Mouse (Mus musculus) liver, embryonic 14.5 days (tissue): Measurements from ENCODE around the gene Faiml. TPM values are rescaled to one million over a fixed set of nuclear protein-coding genes. Genes with fewer than 3 reads are reported as not detected.

Experiments used
- ATAC-seq: fragments of 200-750 bp; cut with Nextera tagmentation; 2 replicates; pipeline ENCODE4 v1.8.0; 2017; ENCODE audit warnings: moderate number of reproducible peaks, mild to moderate bottlenecking, moderate library complexity; ENCODE audit not compliant: insufficient read depth
- DNase-seq, 3 experiments: peaks; one replicate each; pipeline ENCODE4 v3.0.0-alpha.2; 2012 to 2013; ENCODE audit warnings: low read depth in 3 of 3, low spot score in 3 of 3
- H3K27ac ChIP-seq: fragments of 300-500 bp; sonication (generic); 2 replicates; pipeline ENCODE4 v1.5.1; 2014; ENCODE audit warnings: moderate library complexity, mild to moderate bottlenecking, control low read depth, inconsistent platforms
- H3K27me3 ChIP-seq: fragments of 300-500 bp; sonication (generic); 2 replicates; pipeline ENCODE4 v1.6.1; 2014; ENCODE audit warnings: mild to moderate bottlenecking, low read length, moderate library complexity; ENCODE audit not compliant: control insufficient read depth, insufficient read depth
- H3K36me3 ChIP-seq: fragments of 300-500 bp; sonication (generic); replicated peaks from 2 replicates; pipeline ENCODE4 v1.6.1; 2014; ENCODE audit warnings: low read depth; ENCODE audit not compliant: control insufficient read depth, insufficient read depth
- H3K4me1 ChIP-seq, 2 experiments: fragments of 200-500 bp in 1 of 2; fragments of 300-500 bp in 1 of 2; sonication (generic) in 1 of 2; replicated peaks; 2 replicates each; pipeline ENCODE4 v1.6.1; 2012 to 2014; ENCODE audit warnings: antibody characterized with exemption in 1 of 2, inconsistent platforms in 1 of 2, low read length in 1 of 2; ENCODE audit not compliant: control insufficient read depth in 2 of 2, insufficient read depth in 2 of 2
- H3K4me2 ChIP-seq: fragments of 300-500 bp; sonication (generic); 2 replicates; pipeline ENCODE4 v1.6.1; 2014; ENCODE audit warnings: low read depth, mild to moderate bottlenecking, control low read depth, moderate library complexity
- H3K4me3 ChIP-seq, 2 experiments: fragments of 200-500 bp in 1 of 2; fragments of 300-500 bp in 1 of 2; sonication (generic) in 1 of 2; 2 replicates each; pipeline ENCODE4 v1.5.1; 2012 to 2014; ENCODE audit warnings: low read depth in 2 of 2, low read length in 2 of 2, mild to moderate bottlenecking in 2 of 2, control low read depth in 1 of 2, inconsistent platforms in 1 of 2, moderate library complexity in 1 of 2; ENCODE audit not compliant: insufficient read depth in 1 of 2
- H3K9ac ChIP-seq: fragments of 300-500 bp; sonication (generic); replicated peaks from 2 replicates; pipeline ENCODE4 v1.6.1; 2014; ENCODE audit warnings: mild to moderate bottlenecking, control low read depth, moderate library complexity
- H3K9me3 ChIP-seq: fragments of 300-500 bp; sonication (generic); 2 replicates; pipeline ENCODE4 v1.6.1; 2016; ENCODE audit warnings: low read length, mixed read lengths; ENCODE audit not compliant: control insufficient read depth
- CTCF ChIP-seq: IDR thresholded peaks from 2 replicates; pipeline ENCODE4 v1.5.1; 2016; ENCODE audit warnings: antibody characterized with exemption, low read depth, control low read depth
- EP300 ChIP-seq: IDR thresholded peaks from 2 replicates; pipeline ENCODE4 v1.6.1; 2016; ENCODE audit warnings: antibody characterized with exemption, low read depth
- WGBS: fragments of 180-500 bp; shearing (Covaris S2); extraction: QIAGEN DNeasy Blood & Tissue Kit; methylation state at CpG from one replicate; pipeline ENCODE4 v1.1.7; 2014; ENCODE audit not compliant: insufficient replicate concordance; 5-methylcytosine and 5-hydroxymethylcytosine counted together
- polyA plus RNA-seq, 2 experiments: library from polyadenylated mRNA; depleted of rRNA in 1 of 2; stranded (reverse) in 1 of 2; unstranded in 1 of 2; fragments of >200 nt; fragmentation: Nextera tagmentation in 1 of 2; extraction: Ambion mirVana in 1 of 2; gene quantifications; 2 replicates each; pipeline versions ENCODE4 v1.2.1 to v1.2.3; 2012 to 2014

The Faiml gene
- polyA plus RNA-seq (2012; rRNA removed) (not detected in 2 replicates), polyA plus RNA-seq (2014; fragmentation: Nextera tagmentation; extraction: Ambion mirVana) (not detected in 2 replicates)

- Histone ChIP-seq H3K9me3 (no peaks in the 10 kb centered on the region), H3K27me3 (no peaks in the 10 kb centered on the region), H3K36me3 (no peaks in the 10 kb centered on the region), H3K27ac (no peak within 1 kb of the TSS), H3K4me2 (no peak within 1 kb of the TSS), H3K9ac (no peak within 1 kb of the TSS), H3K4me1 (peaks cover 3 to 4% of the 10 kb centered on the region in 2 experiments), H3K4me3 (no peak within 1 kb of the TSS)
- no peak for ATAC-seq
- no peak for DNase-seq
- no peak for TF ChIP-seq CTCF
- TF ChIP-seq EP300 = no peak
- WGBS = 81% methylated on average over 14 of the region's 14 CpGs
Measured at GRCm38 (mm10) chr9:99237139-99237538, at the start of gene Faiml. Gene Faiml, minus strand, starts transcription at chr9:99237239.

GRCm38 (mm10) chr9:99258891-99259290, 21.9 kb upstream of the Faiml start:
- Histone ChIP-seq H3K27ac (no peak overlapping the region), H3K36me3 (peaks cover 42% of the 10 kb centered on the region), H3K4me1 (peaks cover 17 to 23% of the 10 kb centered on the region in 2 experiments), H3K4me2 (no peak overlapping the region), H3K27me3 (no peaks in the 10 kb centered on the region), H3K4me3 (no peak overlapping the region), H3K9ac (no peak overlapping the region), H3K9me3 (no peaks in the 10 kb centered on the region)
- WGBS = 79% methylated on average over 5 of the region's 5 CpGs
- TF ChIP-seq EP300 = no peak
- TF ChIP-seq CTCF = no peak
- ATAC-seq (no peak), DNase-seq (no peak)

GRCm38 (mm10) chr9:99256821-99257220, 19.8 kb upstream of the Faiml start:
- no peak overlapping the region for H3K4me3 ChIP-seq
- no peak for TF ChIP-seq CTCF
- TF ChIP-seq EP300 = peak; percentile 68
- H3K27ac ChIP-seq = peak overlapping the region; percentile 88
- no peaks in the 10 kb centered on the region for H3K9me3 ChIP-seq
- no peak overlapping the region for H3K9ac ChIP-seq
- H3K27me3 ChIP-seq = no peaks in the 10 kb centered on the region
- DNase-seq (peak; percentile 82 to 87 (median 83)), ATAC-seq (peak; percentile 85)
- peaks cover 31% of the 10 kb centered on the region for H3K36me3 ChIP-seq
- H3K4me1 ChIP-seq = peaks cover 17 to 26% of the 10 kb centered on the region in 2 experiments
- 45% methylated on average over 3 of the region's 3 CpGs for WGBS
- peak overlapping the region; percentile 28 for H3K4me2 ChIP-seq

- peak overlapping the region; percentile 88 for H3K27ac ChIP-seq
- H3K9me3 ChIP-seq = no peaks in the 10 kb centered on the region
- TF ChIP-seq CTCF (no peak), EP300 (no peak)
- H3K4me3 ChIP-seq = no peak overlapping the region
- H3K27me3 ChIP-seq = no peaks in the 10 kb centered on the region
- peaks cover 17 to 30% of the 10 kb centered on the region in 2 experiments for H3K4me1 ChIP-seq
- 82% methylated on average over 1 of the region's 1 CpGs for WGBS
- peak overlapping the region; percentile 18; the same call in 1 of the 2 replicates for H3K9ac ChIP-seq
- H3K4me2 ChIP-seq = peak overlapping the region; percentile 28; the same call in 1 of the 2 replicates
- ATAC-seq (no peak), DNase-seq (no peak)
- H3K36me3 ChIP-seq = peaks cover 31% of the 10 kb centered on the region
Measured at GRCm38 (mm10) chr9:99256206-99256605, 19.2 kb upstream of the Faiml start.

- Histone ChIP-seq H3K4me1 (peaks cover 22 to 33% of the 10 kb centered on the region in 2 experiments), H3K27me3 (no peaks in the 10 kb centered on the region), H3K9ac (no peak overlapping the region), H3K36me3 (peaks cover 23% of the 10 kb centered on the region), H3K4me2 (no peak overlapping the region), H3K9me3 (no peaks in the 10 kb centered on the region), H3K4me3 (no peak overlapping the region), H3K27ac (no peak overlapping the region)
- TF ChIP-seq EP300 = no peak
- no peak for TF ChIP-seq CTCF
- ATAC-seq (no peak), DNase-seq (no peak)
- WGBS = 70% methylated on average over 10 of the region's 10 CpGs
Measured at GRCm38 (mm10) chr9:99253861-99254260, 16.8 kb upstream of the Faiml start.
